Mouse (Mus musculus): ENCODE measurements at regions not wholly inside any gene's neighbourhood (a gene's known extent, or its start where the extent isn't known, plus 50 kb on each side); places are given as distances from the start of the nearest gene placed in this dataset.

DNA sequence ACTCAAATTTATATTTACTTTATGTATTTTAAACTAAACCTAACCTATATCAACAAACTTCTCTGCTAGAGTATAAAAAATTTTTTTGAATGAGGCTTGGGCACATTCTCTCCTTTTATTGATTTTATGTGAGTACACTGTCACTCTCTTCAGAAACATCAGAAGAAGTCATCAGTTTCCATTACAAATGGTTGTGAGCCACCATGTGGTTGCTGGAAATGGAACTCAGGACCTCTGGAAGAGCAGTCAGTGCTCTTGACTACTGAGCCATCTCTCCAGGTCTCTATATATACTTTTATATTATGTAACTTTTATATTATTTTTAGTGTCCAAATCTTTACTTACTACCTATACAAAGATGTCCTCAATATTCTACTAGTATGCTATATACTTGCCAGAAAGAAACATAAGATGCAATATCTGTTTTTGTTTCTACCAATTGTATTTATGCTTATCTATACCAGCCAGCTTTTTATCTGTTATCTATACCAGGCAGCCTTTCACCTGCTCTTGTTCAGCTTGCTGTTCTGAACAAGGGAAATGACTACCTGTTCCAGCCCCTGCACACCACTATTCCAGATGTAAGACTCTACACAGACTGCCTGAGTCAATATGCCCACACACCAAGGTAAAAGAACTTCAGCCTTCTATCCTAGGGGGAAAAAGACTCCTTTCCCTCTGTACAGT, 891.5 kb downstream of the Stpg2 start:
- TF ChIP-seq CTCF (IDR thresholded peaks at IDR 0.05) (no peak), POLR2A (IDR thresholded peaks at IDR 0.05; ENCODE audit: insufficient read depth, low read depth, low read length) (no peak)
